Comparison of ENCODE assay signal across 8 mouse cellular contexts in genomic region chr13:71158300-71158860, GRCm38 (mm10).
DNase-seq lines count a peak whose midpoint lies in the region; ATAC-seq lines count a peak whose summit lies in the region.

No protein-coding gene starts in this region.

- no peak for DNase-seq in heart, postnatal 14 days
- DNase-seq in embryo, embryonic 11.5 days (ENCODE audit: low read depth, low spot score) = peak; percentile 17
- DNase-seq in spleen, postnatal 36 days (ENCODE audit: low spot score in 2 of 2) = no peak
- no peak for DNase-seq in gastrocnemius, postnatal 25 days
- DNase-seq in thymus, postnatal 4 days = no peak

- no peak overlapping the region for H3K27ac ChIP-seq in heart, embryonic 16.5 days (ENCODE audit: low read length)
- H3K27ac ChIP-seq in hindbrain, embryonic 12.5 days = peak overlapping the region; percentile 79
- H3K27ac ChIP-seq in neural tube, embryonic 13.5 days (replicated peaks) = 0 out of 2 replicates have a peak overlapping the region, but pooled peaks have one; percentile 20

- H3K4me1 ChIP-seq in heart, embryonic 16.5 days (ENCODE audit: control insufficient read depth, insufficient read depth, low read length) = peaks cover 3% of the 10 kb centered on the region; the same call in 1 of the 2 replicates
- peaks cover 40% of the 10 kb centered on the region for H3K4me1 ChIP-seq in hindbrain, embryonic 12.5 days
- peaks cover 20% of the 10 kb centered on the region for H3K4me1 ChIP-seq in neural tube, embryonic 13.5 days (replicated peaks)

- peak overlapping the region; percentile 31 for H3K4me2 ChIP-seq in heart, embryonic 16.5 days (ENCODE audit: low read depth, low read length)
- peak overlapping the region; percentile 41 for H3K4me2 ChIP-seq in hindbrain, embryonic 12.5 days (replicated peaks)
- H3K4me2 ChIP-seq in neural tube, embryonic 13.5 days = peak overlapping the region; percentile 55

- intact Hi-C loops in heart, postnatal 14 days (cut with DNase I) = no loop called here

- no peak overlapping the region for H3K9ac ChIP-seq in heart, embryonic 16.5 days (ENCODE audit: low read length)
- no peak overlapping the region for H3K9ac ChIP-seq in hindbrain, embryonic 12.5 days
- peak overlapping the region; percentile 44; the same call in 1 of the 2 replicates for H3K9ac ChIP-seq in neural tube, embryonic 13.5 days

- no peaks in the 10 kb centered on the region for H3K9me3 ChIP-seq in heart, embryonic 16.5 days (replicated peaks; ENCODE audit: control insufficient read depth, low read length)
- no peaks in the 10 kb centered on the region for H3K9me3 ChIP-seq in hindbrain, embryonic 12.5 days (replicated peaks)
- H3K9me3 ChIP-seq in neural tube, embryonic 13.5 days = no peaks in the 10 kb centered on the region

- 46% methylated on average over 13 of the region's 13 CpGs for WGBS in heart, embryonic 16.5 days
- 20% methylated on average over 13 of the region's 13 CpGs for WGBS in hindbrain, embryonic 12.5 days
- 10% methylated on average over 13 of the region's 13 CpGs for WGBS in neural tube, embryonic 13.5 days

- no peak overlapping the region for H3K4me3 ChIP-seq in heart, embryonic 16.5 days (ENCODE audit: low read length)
- no peak overlapping the region for H3K4me3 ChIP-seq in hindbrain, embryonic 12.5 days
- H3K4me3 ChIP-seq in neural tube, embryonic 13.5 days = peak overlapping the region; percentile 23

- H3K27me3 ChIP-seq in heart, embryonic 16.5 days (ENCODE audit: control insufficient read depth, insufficient read depth, low read length) = no peaks in the 10 kb centered on the region
- H3K27me3 ChIP-seq in hindbrain, embryonic 12.5 days = 0 out of 2 replicates have a peak, but pooled peaks cover 3% of the 10 kb centered on the region
- peaks cover 34% of the 10 kb centered on the region for H3K27me3 ChIP-seq in neural tube, embryonic 13.5 days

- H3K36me3 ChIP-seq in heart, embryonic 16.5 days (ENCODE audit: control insufficient read depth, insufficient read depth) = no peaks in the 10 kb centered on the region
- H3K36me3 ChIP-seq in hindbrain, embryonic 12.5 days = no peaks in the 10 kb centered on the region
- H3K36me3 ChIP-seq in neural tube, embryonic 13.5 days = no peaks in the 10 kb centered on the region

- no peak for ATAC-seq in heart, embryonic 16.5 days (replicated peaks; ENCODE audit: extremely low read depth, insufficient read depth, low FRiP score)
- ATAC-seq in hindbrain, embryonic 12.5 days (ENCODE audit: low FRiP score) = peak; percentile 92
- peak; percentile 90 for ATAC-seq in neural tube, embryonic 13.5 days (ENCODE audit: low read depth)
